Mouse (Mus musculus): Measurements from ENCODE around the gene Plpp4.

DNA sequence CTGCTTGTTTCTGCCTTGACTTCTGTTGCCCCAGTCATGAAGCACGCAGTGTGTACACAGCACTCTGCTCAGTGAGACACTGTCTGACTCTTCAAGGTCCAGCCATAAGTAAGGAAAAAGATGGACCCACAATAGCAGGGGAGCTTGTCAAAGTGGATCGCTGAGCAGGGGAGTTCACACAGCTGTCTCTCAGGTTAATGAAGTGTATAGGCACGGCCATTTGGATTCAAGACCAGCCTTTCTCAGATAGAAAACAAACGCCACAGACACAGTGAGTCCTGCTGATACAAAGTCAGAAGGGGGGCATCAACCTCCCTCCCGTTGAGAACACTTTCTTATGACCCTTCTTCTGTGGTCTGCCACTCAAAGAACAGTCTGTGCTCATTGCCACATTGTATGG is 20.8 kb upstream of the Plpp4 start:
- TF ChIP-seq POLR2A (IDR thresholded peaks at IDR 0.05; ENCODE audit: borderline replicate concordance, low read depth, low read length) (no peak), CTCF (IDR thresholded peaks at IDR 0.05; ENCODE audit: low read depth, low read length) (no peak)
